Mouse (Mus musculus) brain, adult 2 months (tissue): ENCODE measurements around the gene Nipa1.
A peak's percentile ranks its signal among the peaks of the same experiment; 100 is the strongest.

Experiments
- DNase-seq: peaks from one replicate; pipeline ENCODE4 v3.0.0; 2011; ENCODE audit warnings: low read depth, low spot score

Gene Nipa1

GRCm38 (mm10) chr7:56010318-56011017, 9.3 kb downstream of the Nipa1 start:
- no peak for DNase-seq

GRCm38 (mm10) chr7:55998997-55999396, 20.8 kb downstream of the Nipa1 start:
- peak; percentile 66 for DNase-seq

- DNase-seq, result peak; percentile 77
Measured at GRCm38 (mm10) chr7:55995013-55995412, 24.7 kb downstream of the Nipa1 start.

- no peak for DNase-seq
Measured at GRCm38 (mm10) chr7:55991858-55992257, 27.9 kb downstream of the Nipa1 start.

GRCm38 (mm10) chr7:55991129-55991528, 28.6 kb downstream of the Nipa1 start:
- DNase-seq, result no peak

- peak; percentile 89 for DNase-seq
Measured at GRCm38 (mm10) chr7:55986526-55987214, 33.1 kb downstream of the Nipa1 start.

GRCm38 (mm10) chr7:55984754-55985153, 35.0 kb downstream of the Nipa1 start:
- DNase-seq, result no peak

GRCm38 (mm10) chr7:55983107-55983506, 36.6 kb downstream of the Nipa1 start:
- no peak for DNase-seq

- no peak for DNase-seq
Measured at GRCm38 (mm10) chr7:55982010-55982700, 37.6 kb downstream of the Nipa1 start.

GRCm38 (mm10) chr7:55981511-55981910, 38.2 kb downstream of the Nipa1 start:
- DNase-seq, result no peak

- DNase-seq, result no peak
Measured at GRCm38 (mm10) chr7:55974429-55974828, 45.3 kb downstream of the Nipa1 start.

GRCm38 (mm10) chr7:55969415-55969814, 50.3 kb downstream of the Nipa1 start:
- peak; percentile 14 for DNase-seq

GRCm38 (mm10) chr7:55968258-55968901, 51.4 kb downstream of the Nipa1 start:
- DNase-seq, result peak; percentile 59

GRCm38 (mm10) chr7:55966866-55967460, 52.8 kb downstream of the Nipa1 start:
- no peak for DNase-seq

- DNase-seq, result peak; percentile 97
Measured at GRCm38 (mm10) chr7:55962004-55962908, 57.5 kb downstream of the Nipa1 start, which contains the start of gene Nipa2. Gene Nipa2 (minus strand): TSS chr7:55962476.

- no peak for DNase-seq
Measured at GRCm38 (mm10) chr7:55960506-55960905, 59.2 kb downstream of the Nipa1 start.

- DNase-seq, result no peak
Measured at GRCm38 (mm10) chr7:55959801-55960200, 60.0 kb downstream of the Nipa1 start.

GRCm38 (mm10) chr7:55957916-55958315, 61.8 kb downstream of the Nipa1 start:
- DNase-seq, result no peak

GRCm38 (mm10) chr7:55957178-55957577, 62.6 kb downstream of the Nipa1 start:
- DNase-seq, result no peak

- no peak for DNase-seq
Measured at GRCm38 (mm10) chr7:55956054-55956453, 63.7 kb downstream of the Nipa1 start.

GRCm38 (mm10) chr7:55938341-55938740, 81.4 kb downstream of the Nipa1 start:
- no peak for DNase-seq
